Mouse (Mus musculus) neural tube, embryonic 14.5 days (tissue): Measurements from ENCODE around the gene Mapt. TPM values are rescaled to one million over a fixed set of nuclear protein-coding genes. Genes with fewer than 3 reads are reported as not detected.

Experiments
- ATAC-seq: fragments of 200-750 bp; cut with Nextera tagmentation; 2 replicates; pipeline ENCODE4 v1.8.0; 2017; ENCODE audit warnings: low read depth, mild to moderate bottlenecking, moderate TSS enrichment, moderate library complexity
- H3K27ac ChIP-seq: fragments of 300-500 bp; sonication (generic); 2 replicates; pipeline ENCODE4 v1.5.1; 2014; ENCODE audit warnings: low read depth, mild to moderate bottlenecking, control low read depth, low read length, moderate library complexity, mixed read lengths
- H3K27me3 ChIP-seq: fragments of 300-500 bp; sonication (generic); 2 replicates; pipeline ENCODE4 v1.6.1; 2014; ENCODE audit warnings: low read length; ENCODE audit not compliant: control insufficient read depth, insufficient read depth
- H3K36me3 ChIP-seq: fragments of 300-500 bp; sonication (generic); 2 replicates; pipeline ENCODE4 v1.6.1; 2014; ENCODE audit warnings: low read length, mixed read lengths; ENCODE audit not compliant: control insufficient read depth, insufficient read depth
- H3K4me1 ChIP-seq: fragments of 300-500 bp; sonication (generic); 2 replicates; pipeline ENCODE4 v1.6.1; 2014; ENCODE audit warnings: low read length; ENCODE audit not compliant: control insufficient read depth, insufficient read depth
- H3K4me2 ChIP-seq: fragments of 300-500 bp; sonication (generic); 2 replicates; pipeline ENCODE4 v1.6.1; 2014; ENCODE audit warnings: mild to moderate bottlenecking, low read depth, low read length, control low read depth
- H3K4me3 ChIP-seq: fragments of 300-500 bp; sonication (generic); 2 replicates; pipeline ENCODE4 v1.5.1; 2014; ENCODE audit warnings: low read depth, low read length, control low read depth, mixed read lengths
- H3K9ac ChIP-seq: fragments of 300-500 bp; sonication (generic); replicated peaks from 2 replicates; pipeline ENCODE4 v1.6.1; 2014; ENCODE audit warnings: low read depth, mild to moderate bottlenecking, control low read depth, low read length, mixed read lengths
- H3K9me3 ChIP-seq: fragments of 300-500 bp; sonication (generic); 2 replicates; pipeline ENCODE4 v1.6.1; 2016; ENCODE audit warnings: low read length; ENCODE audit not compliant: control insufficient read depth
- WGBS: fragments of 180-500 bp; shearing (Covaris S2); extraction: QIAGEN DNeasy Blood & Tissue Kit; methylation state at CpG from one replicate; pipeline ENCODE4 v1.1.7; 2014; 5-methylcytosine and 5-hydroxymethylcytosine counted together
- polyA plus RNA-seq: library from polyadenylated mRNA; unstranded; fragments of >200 nt; fragmentation: Nextera tagmentation; extraction: Ambion mirVana; gene quantifications from 2 replicates; pipeline ENCODE4 v1.2.1, GENCODE M21; 2014

Gene Mapt
- polyA plus RNA-seq, 1 experiment from 2014 or later: 1,009 TPM

- no peak for ATAC-seq
- WGBS: 15% methylated on average over 23 of the region's 23 CpGs
- H3K36me3 ChIP-seq: peaks cover 27% of the 10 kb centered on the region
- H3K27me3 ChIP-seq: no peaks in the 10 kb centered on the region
- no peak overlapping the region for H3K4me3 ChIP-seq
- H3K9me3 ChIP-seq: no peaks in the 10 kb centered on the region
- H3K4me1 ChIP-seq: no peaks in the 10 kb centered on the region
- no peak overlapping the region for H3K27ac ChIP-seq
- no peak overlapping the region for H3K4me2 ChIP-seq
- H3K9ac ChIP-seq: no peak overlapping the region
Measured at GRCm38 (mm10) chr11:104310226-104310887, 79.2 kb downstream of the Mapt start.

DNA sequence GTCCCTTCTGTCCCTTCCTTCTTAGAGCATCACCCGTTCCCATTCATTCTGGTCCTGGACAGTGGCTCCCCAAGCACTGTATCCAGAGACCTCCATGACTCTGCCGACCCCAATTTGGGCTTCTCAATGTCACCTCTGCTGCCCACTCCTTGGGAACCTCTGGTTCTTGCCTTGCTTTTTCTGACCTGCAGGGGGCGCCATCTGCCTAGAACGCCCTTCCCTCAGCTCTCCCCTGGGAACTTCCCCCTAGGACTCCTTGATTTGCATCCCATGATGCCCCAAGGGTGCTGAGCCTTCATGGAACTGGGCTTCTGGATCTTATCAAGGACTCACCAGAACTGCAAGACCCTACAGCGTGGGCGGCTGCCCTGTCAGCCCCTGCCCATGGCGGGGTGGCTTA lies 80.5 kb downstream of the Mapt start:
- Histone ChIP-seq H3K4me2 (no peak overlapping the region), H3K4me1 (no peaks in the 10 kb centered on the region), H3K27ac (no peak overlapping the region), H3K9ac (no peak overlapping the region), H3K4me3 (no peak overlapping the region), H3K27me3 (no peaks in the 10 kb centered on the region), H3K9me3 (no peaks in the 10 kb centered on the region), H3K36me3 (peaks cover 21% of the 10 kb centered on the region)
- no peak for ATAC-seq
- 73% methylated on average over 7 of the region's 7 CpGs for WGBS

GRCm38 (mm10) chr11:104315703-104316102 lies 84.5 kb downstream of the Mapt start:
- H3K9me3 ChIP-seq: no peaks in the 10 kb centered on the region
- no peaks in the 10 kb centered on the region for H3K27me3 ChIP-seq
- no peak for ATAC-seq
- H3K27ac ChIP-seq: no peak overlapping the region
- H3K36me3 ChIP-seq: peaks cover 14% of the 10 kb centered on the region
- H3K4me2 ChIP-seq: no peak overlapping the region
- 6% methylated on average over 6 of the region's 6 CpGs for WGBS
- H3K9ac ChIP-seq: no peak overlapping the region
- H3K4me3 ChIP-seq: no peak overlapping the region
- peaks cover 10% of the 10 kb centered on the region; the same call in 1 of the 2 replicates for H3K4me1 ChIP-seq

DNA sequence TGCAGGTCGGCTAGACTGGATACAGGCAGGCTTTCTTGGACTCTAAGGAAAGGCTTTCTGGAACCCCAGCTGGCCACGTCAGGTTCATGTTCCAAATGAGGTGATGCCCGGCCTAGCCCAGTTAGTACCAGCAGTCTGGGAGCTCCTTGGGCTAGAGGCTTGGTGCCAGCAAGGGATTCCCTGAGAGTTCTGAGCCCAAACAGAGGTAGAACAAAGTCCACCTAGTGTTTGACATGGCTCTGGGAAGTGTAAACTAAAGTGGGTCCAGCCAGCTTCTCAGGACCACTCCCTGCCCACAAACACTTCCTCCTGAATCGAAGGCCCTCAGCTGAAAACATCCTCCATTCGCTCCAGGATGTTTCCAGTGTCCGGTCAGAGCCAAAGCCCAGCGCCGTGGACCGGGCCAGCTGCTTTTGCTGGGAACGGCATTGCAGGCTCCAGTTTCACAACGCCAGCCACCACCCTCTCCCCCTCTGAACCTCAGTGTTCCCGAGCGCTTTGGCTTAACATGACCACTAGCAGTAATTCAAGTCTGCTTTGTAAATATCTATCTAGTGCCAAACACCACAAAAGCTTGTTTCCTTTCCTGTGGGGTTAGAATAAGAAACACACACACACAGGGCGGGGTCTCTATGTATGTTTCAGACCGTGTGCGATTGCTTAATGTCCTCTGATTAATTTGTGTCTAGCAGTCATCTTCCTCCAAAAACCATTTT lies 85.7 kb downstream of the Mapt start:
- no peak overlapping the region for H3K27ac ChIP-seq
- no peak overlapping the region for H3K9ac ChIP-seq
- no peak for ATAC-seq
- 81% methylated on average over 16 of the region's 16 CpGs for WGBS
- no peak overlapping the region for H3K4me2 ChIP-seq
- no peaks in the 10 kb centered on the region for H3K9me3 ChIP-seq
- no peak overlapping the region for H3K4me3 ChIP-seq
- no peaks in the 10 kb centered on the region for H3K27me3 ChIP-seq
- H3K36me3 ChIP-seq: peaks cover 22% of the 10 kb centered on the region
- H3K4me1 ChIP-seq: peaks cover 10% of the 10 kb centered on the region; the same call in 1 of the 2 replicates

DNA sequence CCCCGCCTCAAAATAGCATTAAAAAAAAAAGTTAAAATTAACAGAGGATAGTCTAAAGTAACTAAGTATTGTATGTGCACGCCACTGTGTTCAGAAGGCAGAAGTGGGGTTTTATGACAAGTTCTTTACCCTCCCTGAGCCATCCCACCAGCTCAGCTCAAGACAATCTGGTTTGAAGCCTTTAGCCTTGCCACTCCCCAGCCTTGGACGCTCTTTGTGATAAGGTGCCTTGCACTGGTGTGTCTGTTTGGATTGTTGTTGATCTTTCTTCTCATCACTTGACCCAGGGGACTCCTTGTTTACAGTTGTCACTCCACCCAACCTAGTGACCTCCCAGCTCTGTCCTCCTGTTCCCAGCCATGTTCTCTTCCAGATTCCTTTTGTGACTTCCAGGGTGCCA lies 86.4 kb downstream of the Mapt start:
- Histone ChIP-seq H3K36me3 (peaks cover 22% of the 10 kb centered on the region), H3K4me3 (no peak overlapping the region), H3K4me1 (peaks cover 10% of the 10 kb centered on the region; the same call in 1 of the 2 replicates), H3K9ac (no peak overlapping the region), H3K4me2 (no peak overlapping the region), H3K27me3 (no peaks in the 10 kb centered on the region), H3K27ac (no peak overlapping the region), H3K9me3 (no peaks in the 10 kb centered on the region)
- WGBS: 84% methylated on average over 3 of the region's 3 CpGs
- no peak for ATAC-seq

- H3K27ac ChIP-seq: no peak overlapping the region; the same call in 1 of the 2 replicates
- H3K4me3 ChIP-seq: peak overlapping the region; percentile 11
- no peaks in the 10 kb centered on the region for H3K9me3 ChIP-seq
- WGBS: 2% methylated on average over 24 of the region's 24 CpGs
- peak overlapping the region; percentile 47 for H3K4me2 ChIP-seq
- H3K9ac ChIP-seq: peak overlapping the region; percentile 22; the same call in 1 of the 2 replicates
- ATAC-seq: peak; percentile 58; the same call in 1 of the 2 replicates
- H3K4me1 ChIP-seq: peaks cover 10% of the 10 kb centered on the region; the same call in 1 of the 2 replicates
- H3K36me3 ChIP-seq: peaks cover 8% of the 10 kb centered on the region; the same call in 1 of the 2 replicates
- H3K27me3 ChIP-seq: no peaks in the 10 kb centered on the region
Measured at GRCm38 (mm10) chr11:104318940-104319781, 88.0 kb downstream of the Mapt start.

GRCm38 (mm10) chr11:104320511-104320910 lies 89.3 kb downstream of the Mapt start:
- no peak overlapping the region for H3K9ac ChIP-seq
- H3K27me3 ChIP-seq: no peaks in the 10 kb centered on the region
- no peak overlapping the region for H3K4me3 ChIP-seq
- peaks cover 11% of the 10 kb centered on the region; the same call in 1 of the 2 replicates for H3K36me3 ChIP-seq
- H3K27ac ChIP-seq: no peak overlapping the region
- no peak for ATAC-seq
- peaks cover 10% of the 10 kb centered on the region; the same call in 1 of the 2 replicates for H3K4me1 ChIP-seq
- no peak overlapping the region for H3K4me2 ChIP-seq
- 54% methylated on average over 5 of the region's 5 CpGs for WGBS
- no peaks in the 10 kb centered on the region for H3K9me3 ChIP-seq

DNA sequence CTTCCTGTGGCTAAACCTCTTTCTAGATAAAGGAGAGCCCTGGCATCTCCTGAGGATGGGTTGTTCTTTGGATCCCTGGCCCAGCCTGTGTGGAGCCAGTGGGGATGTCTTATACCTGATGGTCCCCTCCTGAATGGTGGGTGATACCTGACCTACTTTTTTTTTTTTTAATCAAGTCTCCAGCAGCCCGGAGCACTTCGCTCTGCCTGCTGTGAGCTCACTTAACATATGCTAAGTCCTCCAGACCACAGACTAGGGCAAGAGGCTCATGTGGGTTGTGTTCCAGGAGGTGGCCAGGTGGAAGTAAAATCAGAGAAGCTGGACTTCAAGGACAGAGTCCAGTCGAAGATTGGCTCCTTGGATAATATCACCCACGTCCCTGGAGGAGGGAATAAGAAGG lies 91.0 kb downstream of the Mapt start:
- no peaks in the 10 kb centered on the region for H3K9me3 ChIP-seq
- no peaks in the 10 kb centered on the region for H3K27me3 ChIP-seq
- no peak for ATAC-seq
- WGBS: 39% methylated on average over 4 of the region's 4 CpGs
- H3K4me2 ChIP-seq: no peak overlapping the region
- H3K4me3 ChIP-seq: no peak overlapping the region
- no peak overlapping the region for H3K27ac ChIP-seq
- H3K36me3 ChIP-seq: peaks cover 13% of the 10 kb centered on the region; the same call in 1 of the 2 replicates
- no peak overlapping the region for H3K9ac ChIP-seq
- peaks cover 10% of the 10 kb centered on the region; the same call in 1 of the 2 replicates for H3K4me1 ChIP-seq
